Mouse (Mus musculus) cortical plate, adult 2 months (tissue): ENCODE results near the gene Hoxb1.

Source experiments
- CTCF ChIP-seq: fragments of 200-500 bp; IDR thresholded peaks from 2 replicates; pipeline ENCODE4 v1.5.1; 2011; ENCODE audit warnings: mild to moderate bottlenecking, control low read depth, low read length; ENCODE audit not compliant: insufficient read depth; ENCODE audit errors: extremely low read depth
- POLR2A ChIP-seq: fragments of 200-500 bp; IDR thresholded peaks from 2 replicates; pipeline ENCODE4 v1.6.1; 2011; ENCODE audit warnings: mild to moderate bottlenecking, low read length, control low read depth; ENCODE audit not compliant: insufficient read depth; ENCODE audit errors: extremely low read depth

DNA sequence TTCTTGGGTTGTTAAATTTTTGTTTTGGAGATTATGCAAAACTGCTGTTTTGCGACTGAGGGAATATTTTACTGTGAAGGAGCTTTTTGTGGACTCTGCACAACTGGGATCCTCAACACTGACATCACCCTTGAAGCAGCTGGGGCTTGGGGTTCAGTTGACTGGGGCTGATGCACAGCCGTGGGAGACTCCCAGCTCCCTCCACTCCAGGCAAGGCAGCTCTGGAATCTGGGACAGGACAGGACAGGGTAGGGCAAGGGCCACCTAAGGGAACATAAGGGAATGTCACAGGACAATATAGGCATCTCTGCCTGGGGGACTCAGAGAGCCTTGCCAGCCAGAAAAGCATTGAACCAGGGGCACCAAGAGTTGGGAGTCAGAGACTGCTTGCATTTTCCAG is 48.5 kb downstream of the Hoxb1 start:
- TF ChIP-seq CTCF, result no peak
- TF ChIP-seq POLR2A, result no peak
